Mouse (Mus musculus) T-cell, adult 2 months (primary cell): ENCODE measurements around the gene Flcn.
A peak's percentile ranks its signal among the peaks of the same experiment; 100 is the strongest.

ENCODE experiments used
- DNase-seq: peaks from one replicate; pipeline ENCODE4 v3.0.0; 2022; ENCODE audit warnings: low spot score

Gene Flcn

DNA sequence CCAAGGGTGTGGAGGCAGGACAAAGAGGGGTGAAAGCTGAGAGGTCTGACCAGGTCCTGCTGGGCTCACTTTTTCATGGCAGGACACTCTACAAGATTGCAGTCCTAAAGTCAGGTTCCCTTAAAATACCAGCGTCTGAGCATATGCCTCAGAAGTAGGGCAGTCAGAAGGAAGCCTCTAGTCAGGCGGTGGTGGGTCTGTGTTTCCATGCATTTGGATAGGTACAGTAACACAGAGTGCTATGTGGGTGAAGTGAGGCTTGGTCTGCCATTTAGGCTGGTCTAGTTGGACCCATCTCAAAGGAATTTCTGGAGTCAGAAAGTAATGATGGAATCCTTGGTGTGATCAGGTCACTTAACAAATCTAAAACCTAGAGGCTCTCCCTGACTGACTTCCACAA lies 40.5 kb downstream of the Flcn start:
- no peak for DNase-seq

DNA sequence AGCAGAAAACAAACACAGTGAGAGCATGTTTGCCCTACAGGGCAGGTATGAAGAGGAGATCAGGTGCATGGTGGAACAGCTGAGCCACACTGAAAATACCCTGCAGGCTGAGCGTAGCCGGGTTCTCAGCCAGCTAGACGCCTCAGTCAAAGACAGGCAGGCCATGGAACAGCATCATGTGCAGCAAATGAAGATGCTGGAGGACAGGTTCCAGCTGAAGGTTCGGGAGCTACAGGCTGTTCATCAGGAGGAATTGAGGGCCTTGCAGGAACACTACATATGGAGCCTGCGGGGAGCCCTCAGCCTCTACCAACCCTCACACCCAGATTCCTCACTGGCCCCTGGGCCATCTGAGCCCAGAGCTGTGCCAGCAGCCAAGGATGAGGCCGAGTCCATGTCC lies 49.0 kb downstream of the Flcn start:
- no peak for DNase-seq

DNA sequence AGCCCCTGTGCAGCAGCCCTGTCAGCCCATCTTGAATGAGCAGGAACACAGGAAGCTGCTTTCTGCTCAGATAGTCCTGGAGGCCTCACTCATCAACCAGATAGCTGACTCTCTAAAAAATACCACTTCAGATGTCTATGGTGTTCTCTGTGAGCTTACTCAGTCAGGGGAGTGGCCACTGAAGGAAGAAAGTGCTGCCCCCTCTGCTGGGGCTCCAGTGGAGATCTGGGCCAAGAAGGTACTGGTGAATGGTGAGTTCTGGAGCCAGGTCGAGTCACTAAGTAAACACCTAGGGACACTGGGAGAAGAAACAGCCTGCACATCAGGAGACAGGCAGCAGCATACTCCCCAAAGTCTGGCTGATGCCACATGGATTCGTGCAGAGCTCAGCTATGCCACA lies 50.2 kb downstream of the Flcn start:
- no peak for DNase-seq

DNA sequence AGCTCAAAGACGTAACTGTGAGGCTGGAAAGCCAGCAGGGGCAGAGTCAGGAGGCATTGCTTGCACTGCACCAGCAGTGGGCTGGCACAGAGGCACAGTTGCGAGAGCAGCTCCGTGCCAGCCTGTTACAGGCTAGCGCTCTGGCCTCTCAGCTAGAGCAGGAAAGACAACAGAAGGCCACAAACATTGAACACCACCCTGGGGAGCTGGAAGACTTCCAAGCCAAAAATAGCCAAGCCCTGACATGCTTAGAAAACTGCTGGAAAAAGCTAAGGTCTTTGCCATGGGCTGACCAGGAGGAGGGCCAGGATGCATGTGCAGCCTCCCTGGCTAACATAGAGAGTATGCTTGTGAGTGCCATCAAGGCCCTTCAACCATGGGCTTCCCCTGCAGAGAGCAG lies 50.6 kb downstream of the Flcn start:
- DNase-seq = no peak

DNA sequence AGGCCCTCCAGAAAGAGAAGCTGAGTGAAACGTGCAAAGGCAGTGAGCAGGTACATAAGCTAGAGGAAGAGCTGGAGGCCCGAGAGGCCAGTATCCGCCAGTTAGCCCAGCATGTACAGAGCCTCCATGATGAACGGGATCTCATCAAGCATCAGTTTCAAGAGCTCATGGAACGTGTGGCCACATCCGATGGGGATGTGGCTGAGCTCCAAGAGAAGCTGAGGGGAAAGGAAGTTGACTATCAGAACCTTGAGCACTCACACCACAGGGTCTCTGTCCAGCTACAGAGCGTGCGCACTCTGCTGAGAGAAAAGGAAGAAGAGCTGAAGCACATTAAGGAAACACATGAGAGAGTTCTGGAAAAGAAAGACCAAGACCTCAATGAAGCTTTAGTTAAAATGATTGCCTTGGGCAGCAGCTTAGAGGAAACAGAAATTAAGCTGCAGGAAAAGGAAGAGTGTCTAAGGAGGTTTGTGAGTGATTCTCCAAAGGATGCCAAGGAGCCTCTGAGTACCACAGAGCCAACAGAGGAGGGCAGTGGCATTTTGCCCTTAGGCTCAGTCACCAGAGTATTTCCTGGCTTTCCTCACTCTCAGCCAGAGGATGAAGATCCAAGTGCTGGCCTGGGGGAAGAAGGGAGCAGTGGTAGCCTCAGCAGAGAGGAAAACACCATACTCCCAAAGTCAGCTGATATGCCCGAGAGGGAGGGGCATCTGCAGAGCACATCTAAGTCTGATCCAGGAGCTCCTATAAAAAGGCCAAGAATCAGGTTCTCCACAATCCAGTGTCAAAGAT lies 51.4 kb downstream of the Flcn start:
- no peak for DNase-seq

DNA sequence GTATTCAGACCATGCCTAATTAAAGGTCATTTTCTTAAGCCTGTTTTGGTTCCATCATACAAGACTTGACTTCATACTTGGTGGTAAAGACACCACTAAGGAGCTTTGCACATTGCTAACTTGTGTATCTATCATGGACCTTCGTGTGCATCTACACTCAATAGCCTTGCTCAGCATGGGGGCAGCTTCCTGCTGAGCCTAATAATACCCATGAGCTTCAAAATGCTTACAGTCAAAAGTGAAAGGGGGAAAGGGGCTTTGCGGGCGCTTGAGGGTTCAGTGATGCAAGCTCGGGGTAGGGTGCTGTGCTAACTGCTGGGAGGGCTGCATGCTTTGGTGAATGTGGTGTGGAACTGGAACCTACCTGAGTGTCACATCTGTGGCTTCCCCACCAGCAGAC lies 53.5 kb downstream of the Flcn start:
- DNase-seq = no peak

DNA sequence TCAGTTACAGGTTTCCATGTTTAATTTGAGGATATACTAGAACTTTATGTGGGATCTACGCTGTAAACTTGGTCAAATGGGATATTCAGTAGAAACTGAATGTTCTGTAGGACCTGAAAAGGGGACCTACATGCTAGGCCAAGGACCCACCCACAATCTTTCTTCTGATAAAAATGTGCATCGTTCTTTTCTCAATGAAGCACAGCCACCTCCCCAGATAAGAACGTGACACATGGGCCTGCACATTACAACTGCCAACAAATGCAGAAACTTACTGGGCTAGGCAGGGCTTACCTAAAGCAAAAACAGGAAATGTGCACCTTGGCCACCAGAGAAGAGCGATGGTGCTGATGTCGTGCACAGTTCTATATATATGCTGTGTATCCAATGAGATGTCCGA lies 55.3 kb downstream of the Flcn start:
- DNase-seq = no peak

DNA sequence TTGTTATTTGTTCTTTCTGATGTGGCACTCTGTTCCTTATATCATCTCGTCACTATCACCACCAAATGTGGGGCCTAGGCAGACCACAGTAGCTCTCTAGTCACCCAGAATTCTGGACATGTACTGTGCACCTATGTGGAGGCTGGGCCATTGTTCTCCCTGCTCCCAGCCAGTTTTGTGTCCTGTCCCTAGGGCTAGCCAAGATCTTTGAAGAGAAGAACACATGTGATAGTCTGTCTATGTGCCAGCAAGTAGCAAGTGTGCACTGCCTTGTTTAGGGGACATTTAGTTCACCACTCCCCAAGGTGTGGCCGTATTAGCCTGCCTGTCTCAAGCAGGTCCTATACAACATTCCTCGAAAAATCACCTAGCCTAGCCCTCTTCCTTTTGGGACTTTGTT lies 60.8 kb downstream of the Flcn start:
- no peak for DNase-seq

DNA sequence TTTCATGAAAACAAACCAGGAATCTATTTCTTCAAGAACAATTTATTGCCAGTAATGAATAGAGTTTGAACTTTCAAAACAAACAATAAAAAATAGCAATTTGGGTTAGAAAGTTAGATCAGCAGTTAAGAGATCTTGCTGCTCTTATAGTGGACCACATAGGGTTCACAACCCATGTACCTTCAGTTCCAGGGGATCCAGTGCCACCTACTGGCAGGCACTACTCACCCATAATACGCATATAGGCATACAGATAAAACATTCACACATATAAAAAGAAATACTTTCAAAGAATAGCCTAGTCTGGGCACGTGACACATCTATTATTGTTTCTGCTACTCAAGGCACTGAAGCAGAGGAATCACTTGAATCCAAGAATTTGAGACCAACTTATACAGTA lies 63.2 kb downstream of the Flcn start:
- peak; percentile 5 for DNase-seq

DNA sequence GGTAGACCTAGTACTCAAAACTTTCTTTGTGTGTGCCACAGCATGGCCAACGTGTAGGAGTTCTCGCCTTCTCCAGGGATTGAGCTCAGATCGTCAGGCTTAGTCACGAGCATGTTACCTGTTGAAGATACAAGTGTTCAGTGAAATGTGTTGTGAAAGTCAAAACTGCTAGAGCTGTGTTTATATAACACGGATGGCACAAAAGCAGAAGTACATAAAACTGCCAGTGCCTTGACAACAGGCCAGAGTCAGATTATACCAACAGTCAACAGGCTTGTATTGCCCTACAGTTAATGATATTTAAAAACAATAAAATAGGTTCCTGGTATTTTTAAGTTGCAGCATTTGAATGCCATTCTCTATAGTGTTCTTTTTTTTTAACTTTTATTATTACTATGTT lies 64.0 kb downstream of the Flcn start:
- DNase-seq = no peak

DNA sequence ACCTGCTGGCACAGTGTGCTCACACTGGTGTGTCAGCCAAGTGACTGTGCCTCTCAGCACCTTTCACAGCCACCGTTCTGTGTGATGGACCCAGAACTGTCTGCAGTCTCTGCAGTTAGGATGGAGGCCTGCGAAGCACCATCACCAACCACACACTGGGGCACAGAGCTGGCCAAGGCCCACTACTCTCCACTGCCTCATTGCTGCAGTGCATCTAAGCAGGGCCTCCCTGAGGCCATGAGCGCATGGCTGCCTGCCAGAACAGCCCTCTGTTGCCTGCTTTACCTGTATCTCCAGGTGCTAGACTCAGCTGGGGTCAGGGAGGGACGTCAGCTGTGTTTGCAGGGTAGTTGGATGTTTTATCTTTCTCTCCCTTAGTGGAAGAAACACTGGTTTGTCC lies 65.4 kb downstream of the Flcn start:
- DNase-seq = no peak

DNA sequence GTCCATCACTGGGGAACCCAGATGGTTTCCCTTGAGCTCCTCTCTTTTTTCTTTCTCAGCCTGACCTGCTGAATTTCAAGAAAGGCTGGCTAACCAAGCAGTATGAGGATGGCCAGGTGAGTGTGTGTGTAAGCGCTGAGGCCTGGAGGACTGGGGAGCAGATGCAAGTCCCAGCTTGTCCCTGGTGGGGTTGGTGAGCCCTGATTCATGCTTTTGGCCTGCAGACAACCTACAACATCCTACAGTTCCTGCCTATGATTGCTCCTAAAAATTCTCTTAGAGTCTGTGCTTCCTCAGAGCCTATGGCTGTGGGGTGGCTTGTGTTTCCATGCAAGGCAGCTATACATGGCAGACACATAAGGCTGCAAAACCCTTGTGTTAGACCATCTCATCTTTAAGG lies 66.1 kb downstream of the Flcn start:
- DNase-seq = no peak

DNA sequence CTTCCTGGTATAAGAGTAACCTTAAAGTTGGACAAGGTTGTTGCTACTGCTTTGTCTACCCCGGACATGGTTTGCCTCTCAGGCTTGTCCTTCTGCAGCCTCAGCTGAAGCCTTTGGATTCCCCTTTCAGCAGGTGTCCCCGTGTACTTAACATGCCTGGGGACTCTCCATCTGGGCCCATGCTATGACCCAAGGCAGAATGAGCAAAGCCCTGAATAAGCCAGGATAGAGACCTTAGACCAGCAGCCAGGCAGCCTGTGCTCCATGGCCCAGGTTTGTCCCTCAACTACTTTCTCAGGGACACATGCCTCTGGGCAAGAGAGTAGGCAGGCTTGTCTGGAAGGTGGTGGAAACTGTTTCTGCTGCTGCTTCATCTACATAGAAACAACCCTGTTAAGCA lies 66.5 kb downstream of the Flcn start:
- DNase-seq = no peak

DNA sequence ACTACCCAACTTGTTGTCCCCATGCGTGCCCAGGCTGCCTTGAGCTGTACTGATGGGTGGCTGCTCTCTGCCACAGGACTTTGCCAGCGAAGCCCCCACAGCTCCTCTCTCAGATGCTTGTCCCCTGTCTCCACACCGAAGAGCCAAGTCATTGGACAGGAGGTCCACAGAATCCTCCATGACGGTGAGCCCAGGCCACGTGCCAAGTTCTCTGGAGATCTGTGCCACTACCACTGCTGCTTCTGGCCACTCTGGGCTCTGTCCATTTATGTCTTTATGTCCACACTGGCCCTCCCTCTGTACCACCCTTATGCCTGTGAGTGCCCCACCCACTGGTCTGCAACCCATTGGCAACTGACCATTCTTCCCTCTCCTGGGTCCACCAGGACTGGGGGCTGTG lies 67.9 kb downstream of the Flcn start:
- no peak for DNase-seq
